Mouse (Mus musculus): ENCODE results near the gene Treml1.
"Not testable (repeated sequence)": the region's sequence is repeated elsewhere in the genome, so short reads cannot be mapped to it uniquely, and the experiment has no call there.

Treml1 gene

DNA sequence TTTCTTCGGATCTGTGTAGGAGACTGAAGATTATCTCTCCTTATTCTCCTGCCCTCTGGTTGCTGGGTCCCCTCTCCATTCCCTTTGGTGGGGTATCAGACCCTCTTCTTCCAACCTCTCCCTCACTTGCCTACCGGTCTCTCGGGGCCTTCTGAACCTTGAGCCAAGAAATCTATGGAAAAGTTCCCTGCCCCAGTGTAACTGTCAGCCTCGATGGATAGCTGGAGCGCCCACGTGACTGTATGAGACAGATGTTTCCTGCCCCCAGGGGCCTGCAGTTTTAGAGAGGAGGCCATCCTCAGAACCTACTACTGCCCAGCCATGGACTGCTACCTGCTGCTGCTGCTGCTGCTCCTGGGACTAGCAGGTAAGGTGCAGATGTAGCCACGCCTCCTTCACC is at the start of gene Treml1:
Gene Treml1 (plus strand): TSS at position 301 of the 400 bp plus-strand sequence.
- ChIA-PET POLR2A (interaction anchor here in 1 of 4 experiments (0.7 kb wide), 1 partner anchor 9 kb away, joined by 3 read pairs; no protein-coding TSS in a partner anchor), CTCF (interaction anchor here in 3 of 4 experiments (0.5 to 1.6 kb wide), 4 partner anchors 34 to 551 kb away, joined by 3 to 8 read pairs (median 4); no protein-coding TSS in a partner anchor)

DNA sequence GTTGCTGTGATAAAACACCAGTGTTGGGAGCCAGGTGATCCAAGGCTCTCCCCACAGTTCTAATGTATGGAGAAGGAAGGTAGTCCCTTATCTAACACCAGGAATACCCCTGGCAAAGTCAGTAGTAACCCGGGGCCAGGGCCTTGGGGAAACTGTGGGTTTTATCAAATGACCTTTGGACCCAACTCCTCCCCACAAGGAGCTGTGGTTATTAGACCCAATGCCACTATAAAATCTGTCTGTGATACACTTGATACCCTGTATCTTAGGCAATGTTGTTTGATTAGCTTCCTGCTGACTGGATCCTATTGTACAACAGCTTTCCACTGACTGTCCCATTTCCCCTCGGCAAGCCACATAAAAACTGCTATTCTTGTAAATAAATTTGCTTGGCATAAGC is 47.6 kb upstream of the Treml1 start:
- POLR2A ChIA-PET, result interaction anchor here in 2 of 4 experiments (0.6 to 2.8 kb wide), 4 partner anchors 10 to 242 kb away, joined by 3 to 6 read pairs (median 3); no protein-coding TSS in a partner anchor
- CTCF ChIA-PET, result no interaction called here

DNA sequence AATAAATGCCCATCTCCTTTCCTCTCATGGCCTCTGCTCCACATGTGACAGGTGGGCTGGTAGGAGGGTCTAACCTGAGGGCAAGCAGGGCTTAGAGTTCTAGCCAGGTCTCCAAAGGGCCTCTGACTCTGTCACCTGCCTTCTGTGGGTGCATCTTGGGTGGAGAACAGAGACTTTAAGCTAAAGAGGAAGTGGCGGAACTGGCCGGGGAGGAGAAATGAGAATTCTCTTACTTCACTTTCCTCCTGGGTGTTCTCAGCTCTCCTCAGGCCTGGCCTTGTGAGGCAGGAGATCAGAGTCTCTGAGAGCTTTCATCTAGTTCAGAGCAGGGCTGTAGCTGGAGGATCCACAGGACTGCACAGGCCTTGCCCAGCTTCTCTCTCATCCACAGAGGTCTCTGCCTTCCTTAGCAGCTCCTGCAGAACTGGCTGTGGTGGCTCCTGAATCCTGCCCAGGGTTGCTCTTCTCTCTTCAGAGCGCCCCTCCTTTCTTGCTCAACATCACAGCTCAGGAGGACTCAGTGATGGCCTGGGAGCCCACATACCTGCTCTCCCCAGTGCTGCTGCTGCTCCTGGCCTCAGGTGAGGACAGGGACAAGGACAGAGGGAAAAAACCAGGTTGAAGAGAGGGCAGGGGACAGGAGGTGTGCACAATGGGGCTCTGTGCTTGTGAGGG is 43.7 kb upstream of the Treml1 start, which contains the start of gene B430306N03Rik:
Gene B430306N03Rik (plus strand): TSS at position 237 of the 675 bp plus-strand sequence.
- CTCF ChIA-PET, POLR2A ChIA-PET: not testable (repeated sequence)

DNA sequence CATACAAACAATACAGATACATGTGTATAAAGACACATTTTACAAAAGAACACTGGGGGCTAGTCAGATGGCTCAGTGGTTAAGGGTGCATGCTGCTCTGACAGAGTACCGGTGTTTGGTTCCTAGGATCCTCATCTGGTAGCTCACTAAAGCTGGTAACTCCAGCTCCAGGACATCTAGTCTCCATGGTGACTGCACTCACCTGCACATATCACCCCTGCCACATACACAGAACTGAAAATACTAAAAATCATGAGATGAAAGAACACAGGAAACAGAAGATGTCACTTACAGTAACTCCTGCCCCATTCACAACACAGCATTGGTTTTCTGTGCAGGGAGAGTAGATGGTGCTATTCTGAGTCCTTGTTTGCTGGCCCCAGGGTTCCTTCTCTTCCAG is 41.0 kb upstream of the Treml1 start:
- CTCF ChIA-PET, result interaction anchor here in 1 of 4 experiments (0.6 kb wide), 1 partner anchor 20 kb away, joined by 3 read pairs; no protein-coding TSS in a partner anchor

DNA sequence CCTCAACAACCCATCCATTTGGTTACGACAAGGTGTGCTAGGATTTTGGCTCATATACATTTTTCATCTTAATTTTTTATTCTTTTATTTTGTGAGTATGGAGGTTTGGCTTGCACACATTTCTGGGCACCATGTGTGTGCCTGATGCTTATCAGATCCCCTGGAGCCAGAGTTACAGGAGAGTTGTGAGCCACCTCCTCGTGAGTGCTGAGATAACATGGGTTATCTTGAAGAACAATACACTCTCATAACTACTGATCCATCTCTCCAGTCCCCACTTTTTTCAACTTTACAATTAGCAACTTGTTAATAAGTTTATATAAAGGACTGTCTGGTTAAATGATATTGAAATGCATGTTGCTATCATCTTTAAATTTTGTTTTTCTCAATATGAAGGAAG is 38.4 kb upstream of the Treml1 start:
- POLR2A ChIA-PET, result no interaction called here
- CTCF ChIA-PET, result no interaction called here

More for the DNA sequence above, 41.0 kb upstream of the Treml1 start:
- POLR2A ChIA-PET, result interaction anchor here in 3 of 4 experiments (0.7 to 1.4 kb wide), 4 partner anchors 8 to 43 kb away, joined by 3 to 4 read pairs (median 3); no protein-coding TSS in a partner anchor

DNA sequence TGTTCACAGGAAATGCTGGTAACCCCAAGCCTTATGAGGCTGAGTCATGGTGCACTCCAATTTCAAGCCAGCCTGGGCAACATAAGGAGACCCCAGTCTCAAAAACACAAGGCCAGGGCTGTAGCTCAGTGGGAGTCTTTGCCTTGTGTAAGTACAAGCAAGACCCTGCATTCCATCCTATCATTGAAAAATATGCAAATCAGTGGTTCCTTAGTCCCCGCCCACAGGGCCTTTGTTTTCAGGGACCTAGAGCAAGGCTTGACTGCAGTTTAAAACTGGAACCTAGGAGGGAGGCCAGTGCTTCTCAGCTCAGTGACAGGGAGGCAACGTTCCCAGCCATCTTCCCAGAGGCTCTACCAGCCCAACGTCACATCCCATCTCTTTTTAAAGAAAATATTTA is 36.5 kb upstream of the Treml1 start:
- CTCF ChIA-PET, result interaction anchor here in 3 of 4 experiments (0.7 to 1.7 kb wide), 5 partner anchors 13 to 203 kb away, joined by 3 to 5 read pairs (median 4); no protein-coding TSS in a partner anchor
- POLR2A ChIA-PET, result interaction anchor here in 2 of 4 experiments (0.5 to 1.9 kb wide), 13 partner anchors 12 to 207 kb away, joined by 3 to 10 read pairs (median 4); partner anchors contain the start of genes Oard1 (in 1 of the 2) and Treml4 (in 1 of the 2)

DNA sequence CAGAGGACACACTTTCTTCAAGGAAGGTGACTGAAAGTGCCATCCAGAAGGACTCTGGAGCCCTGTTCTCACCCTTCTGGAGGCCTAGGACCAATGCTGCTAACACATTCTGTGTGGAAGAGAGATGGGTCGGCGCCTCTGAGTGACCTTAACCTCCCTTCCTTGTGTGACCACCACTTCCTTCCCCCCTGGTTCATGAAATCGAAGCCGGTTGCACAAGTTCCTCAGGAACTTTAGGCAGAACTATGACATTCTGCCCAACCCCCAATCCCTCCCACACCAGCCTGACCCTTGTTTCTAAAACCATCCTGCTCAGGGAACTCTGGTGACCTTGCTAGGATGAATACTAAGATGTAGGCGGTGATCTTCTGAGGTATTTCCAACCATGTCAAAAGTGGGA is 35.5 kb upstream of the Treml1 start:
- ChIA-PET POLR2A (interaction anchor here in 1 of 4 experiments (1.6 to 1.9 kb wide), 2 partner anchors 12 to 49 kb away, joined by 4 to 10 read pairs; no protein-coding TSS in a partner anchor), CTCF (interaction anchor here in 1 of 4 experiments (0.9 kb wide), 1 partner anchor 13 kb away, joined by 3 read pairs; no protein-coding TSS in a partner anchor)

DNA sequence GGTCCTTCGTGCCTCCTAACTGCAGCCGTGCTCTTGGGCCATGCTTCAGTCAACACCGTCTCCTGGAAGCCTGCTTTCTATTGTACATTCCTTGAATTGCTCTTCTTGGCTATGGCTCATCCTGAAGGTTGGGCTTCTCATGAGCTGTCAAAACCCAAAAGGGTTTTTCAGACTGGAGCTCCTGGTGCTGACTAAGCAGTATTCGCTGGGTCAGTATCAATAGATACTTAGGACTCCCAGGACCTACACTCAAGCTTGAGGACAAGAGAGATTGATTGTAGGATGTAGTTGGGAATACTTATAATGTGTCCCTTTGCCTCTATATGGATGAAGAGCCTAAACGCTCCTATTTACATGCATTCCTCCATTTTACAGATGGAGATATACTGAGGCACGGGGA is 34.6 kb upstream of the Treml1 start:
- POLR2A ChIA-PET, result interaction anchor here in 2 of 4 experiments (1.0 to 1.4 kb wide), 2 partner anchors 10 to 43 kb away, joined by 3 read pairs; no protein-coding TSS in a partner anchor

DNA sequence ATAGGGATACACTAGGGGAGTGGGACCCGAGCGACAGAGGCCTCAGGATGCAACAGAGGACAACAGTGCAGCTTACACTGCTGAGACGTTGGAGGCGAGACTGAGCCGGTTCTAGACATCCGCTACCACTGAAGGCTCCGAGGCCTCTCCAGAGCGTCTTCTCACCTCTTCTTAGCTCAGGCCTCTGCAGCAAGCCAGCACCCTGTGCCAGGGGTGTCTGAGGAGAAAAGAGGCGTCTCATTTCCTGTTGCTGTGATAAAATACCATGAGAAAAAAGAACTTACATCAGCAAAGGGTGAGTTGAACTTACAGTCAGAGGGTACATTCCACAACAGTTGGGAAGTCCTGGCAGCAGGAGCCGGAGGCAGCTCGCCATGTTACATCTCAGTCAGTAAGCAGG is 34.1 kb upstream of the Treml1 start:
- ChIA-PET POLR2A (interaction anchor here in 2 of 4 experiments (0.8 to 1.4 kb wide), 4 partner anchors 11 to 53 kb away, joined by 3 read pairs; no protein-coding TSS in a partner anchor), CTCF (interaction anchor here in 1 of 4 experiments (0.7 kb wide), 1 partner anchor 34 kb away, joined by 3 read pairs; the partner anchor contains the start of gene Treml1)

More for the DNA sequence above, 34.6 kb upstream of the Treml1 start:
- CTCF ChIA-PET, result interaction anchor here in 1 of 4 experiments (0.9 kb wide), 1 partner anchor 12 kb away, joined by 3 read pairs; no protein-coding TSS in a partner anchor

DNA sequence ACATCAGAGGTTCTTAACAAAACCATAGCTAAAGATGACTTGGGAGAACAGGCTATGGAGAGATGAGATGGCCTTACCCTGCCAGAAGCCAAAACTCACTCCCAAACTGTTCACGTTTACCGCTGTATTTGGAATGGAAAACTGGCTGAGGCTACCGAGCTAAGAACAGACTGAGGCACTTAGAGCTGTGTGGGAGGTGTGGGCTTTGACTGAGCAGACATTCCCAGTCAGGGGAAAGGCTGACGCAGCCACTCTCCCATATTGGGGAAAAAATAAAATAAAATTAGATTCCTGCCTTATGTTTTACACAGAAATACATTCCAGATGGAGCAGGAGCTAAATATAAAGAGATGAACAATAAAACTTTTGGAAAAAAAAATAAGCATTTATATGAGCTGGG is 33.1 kb upstream of the Treml1 start:
- POLR2A ChIA-PET, result interaction anchor here in 2 of 4 experiments (0.6 to 1.2 kb wide), 5 partner anchors 8 to 159 kb away, joined by 3 to 4 read pairs (median 3); no protein-coding TSS in a partner anchor
- CTCF ChIA-PET, result no interaction called here

DNA sequence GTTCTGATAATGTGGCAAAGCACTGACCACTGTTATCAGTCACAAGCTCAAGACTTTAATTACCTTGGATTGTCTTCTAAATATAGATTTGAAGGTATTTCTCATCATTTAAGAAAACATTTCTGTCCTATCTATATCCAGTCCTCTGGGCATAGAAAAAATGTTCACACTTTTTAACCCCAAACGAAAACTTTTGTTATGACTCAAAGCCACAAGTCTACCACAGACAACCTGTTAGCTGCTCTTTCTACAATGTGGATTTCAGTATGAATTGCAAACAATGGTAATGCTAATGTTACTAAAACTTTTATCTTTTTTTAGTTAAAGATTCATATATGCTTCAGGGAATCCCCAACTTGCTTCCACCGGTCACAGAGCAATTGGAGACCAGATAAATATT is 27.2 kb upstream of the Treml1 start:
- POLR2A ChIA-PET, result no interaction called here
- CTCF ChIA-PET, result no interaction called here

DNA sequence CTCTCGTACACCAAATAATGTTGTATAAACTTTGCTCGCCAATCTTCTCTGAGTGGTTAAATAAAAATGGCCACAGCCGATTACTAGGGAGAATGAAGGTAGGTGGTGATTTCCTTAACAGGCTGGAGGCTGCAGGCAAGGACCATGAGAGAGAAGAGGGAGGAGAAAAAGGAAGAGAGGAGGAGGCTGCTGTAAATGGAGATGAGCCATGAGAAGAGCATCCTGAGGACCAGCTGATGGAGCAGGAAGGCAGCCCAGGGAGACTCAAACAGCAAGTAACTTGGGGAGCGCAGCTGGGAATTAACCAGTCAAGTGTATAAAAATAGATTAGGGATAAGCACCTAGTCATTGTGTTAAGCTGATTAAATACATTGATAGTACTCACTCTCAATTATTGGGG is 25.5 kb upstream of the Treml1 start:
- CTCF ChIA-PET, result no interaction called here
- POLR2A ChIA-PET, result no interaction called here

DNA sequence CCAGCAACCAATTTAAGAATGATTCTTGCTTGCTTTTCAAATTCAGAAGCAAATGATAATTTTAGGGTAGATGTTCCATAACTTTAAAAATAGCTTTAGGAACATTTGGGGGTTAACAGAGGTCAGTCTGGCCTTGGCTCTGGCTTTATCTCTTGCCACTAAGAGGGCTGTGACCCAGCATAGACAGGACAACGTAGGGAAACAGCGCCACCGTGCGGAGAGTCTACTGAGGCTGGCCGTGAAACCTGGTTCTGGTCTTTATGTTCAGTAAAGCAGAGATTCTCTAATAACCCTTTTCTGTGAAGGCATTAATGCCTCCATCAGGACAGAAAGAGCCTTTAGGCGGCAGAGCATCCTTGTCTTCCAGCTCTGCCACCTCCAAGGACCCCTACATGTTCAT is 22.9 kb upstream of the Treml1 start:
- POLR2A ChIA-PET, result interaction anchor here in 3 of 4 experiments (0.6 to 2.5 kb wide), 5 partner anchors 13 to 65 kb away, joined by 3 to 13 read pairs (median 5); partner anchors contain the start of gene Treml2 (in 1 of the 3)
- CTCF ChIA-PET, result interaction anchor here in 3 of 4 experiments (0.6 to 2.8 kb wide), 19 partner anchors 9 to 236 kb away, joined by 3 to 12 read pairs (median 4); no protein-coding TSS in a partner anchor

DNA sequence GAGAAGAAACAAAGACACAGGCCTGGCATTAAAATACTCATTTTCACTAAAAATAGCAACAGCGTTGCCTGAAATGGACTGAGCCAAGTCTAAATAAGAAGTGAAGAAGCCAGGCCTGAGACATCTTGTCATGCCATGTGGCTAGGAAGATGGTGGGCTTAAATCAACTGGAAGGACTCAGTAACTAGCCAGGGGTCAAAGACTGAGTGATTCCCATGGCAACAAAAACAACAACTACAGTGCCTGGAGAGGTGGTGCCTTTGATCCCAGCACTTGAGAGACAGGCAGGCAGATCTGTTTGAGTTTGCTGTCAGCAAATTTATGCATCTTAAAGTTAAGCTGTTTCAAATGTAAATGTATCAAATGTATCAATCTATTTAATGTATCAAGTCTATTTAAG is 19.4 kb upstream of the Treml1 start:
- CTCF ChIA-PET, result no interaction called here

DNA sequence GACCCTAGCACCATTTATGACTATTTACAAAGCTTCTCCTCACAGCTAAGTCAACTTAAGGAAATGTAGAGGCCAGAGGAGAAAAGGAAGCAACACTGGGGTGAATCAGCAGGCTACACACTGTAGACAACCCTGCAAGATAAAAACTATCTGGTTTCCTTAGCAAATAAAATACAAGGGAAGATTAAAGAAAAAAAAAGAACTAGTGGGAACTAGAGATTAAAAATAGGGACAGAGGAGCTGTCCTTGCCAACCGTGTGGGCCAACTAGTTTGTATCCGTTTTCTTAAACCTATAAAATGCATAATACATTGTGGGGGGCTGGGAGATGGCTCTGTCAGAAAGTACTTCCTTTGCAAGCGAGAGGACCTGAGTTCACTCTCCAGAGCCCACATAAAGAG is 17.8 kb upstream of the Treml1 start:
- POLR2A ChIA-PET, result interaction anchor here in 2 of 4 experiments (0.5 to 1.1 kb wide), 2 partner anchors 19 to 79 kb away, joined by 3 read pairs; no protein-coding TSS in a partner anchor
- CTCF ChIA-PET, result interaction anchor here in 1 of 4 experiments (0.6 kb wide), 1 partner anchor 14 kb away, joined by 3 read pairs; no protein-coding TSS in a partner anchor

More for the DNA sequence above, 19.4 kb upstream of the Treml1 start:
- POLR2A ChIA-PET, result interaction anchor here in 1 of 4 experiments (0.6 kb wide), 1 partner anchor 463 kb away, joined by 3 read pairs; no protein-coding TSS in a partner anchor

DNA sequence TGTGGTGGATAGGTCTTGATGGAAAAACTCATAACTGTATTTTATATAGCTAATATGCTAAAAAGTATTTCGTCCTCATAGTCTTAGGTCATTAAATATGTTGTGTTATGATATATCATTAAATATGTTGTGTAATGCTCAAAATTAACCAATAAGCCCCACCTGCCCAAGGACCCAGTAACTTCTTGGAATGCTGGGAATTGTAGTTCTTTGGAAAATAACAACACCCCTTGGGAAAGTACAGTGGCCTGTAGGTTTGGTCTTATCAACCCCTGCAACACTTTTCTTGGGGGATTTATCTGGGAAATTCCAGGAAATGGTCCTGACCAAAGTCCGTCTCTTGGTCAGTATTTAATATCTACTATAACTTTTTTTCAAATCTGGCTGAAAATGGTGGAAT is 16.7 kb upstream of the Treml1 start:
- POLR2A ChIA-PET, result interaction anchor here in 1 of 4 experiments (1.1 kb wide), 1 partner anchor 20 kb away, joined by 3 read pairs; no protein-coding TSS in a partner anchor
- CTCF ChIA-PET, result no interaction called here

DNA sequence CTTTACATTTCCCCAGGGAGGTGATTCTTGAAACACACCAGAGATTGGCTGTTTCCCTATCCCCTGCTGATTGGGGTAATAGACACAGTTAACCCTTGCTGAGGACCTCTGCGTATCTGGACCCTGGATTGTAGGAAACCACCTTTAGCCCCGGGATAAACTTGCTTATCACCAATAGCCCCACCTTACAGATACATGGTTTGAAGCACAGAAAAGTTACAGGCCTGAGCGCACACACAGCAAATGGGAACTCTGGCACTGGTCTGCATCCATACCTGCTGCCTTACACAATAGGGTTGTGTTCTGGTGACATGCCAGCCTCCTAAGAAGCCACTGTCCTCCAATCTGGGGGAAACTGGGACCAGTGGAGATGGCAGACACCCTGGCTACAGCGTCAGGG is 13.9 kb upstream of the Treml1 start:
- ChIA-PET CTCF (interaction anchor here in 2 of 4 experiments (0.6 to 1.3 kb wide), 3 partner anchors 9 to 348 kb away, joined by 3 read pairs; no protein-coding TSS in a partner anchor), POLR2A (no interaction called here)

DNA sequence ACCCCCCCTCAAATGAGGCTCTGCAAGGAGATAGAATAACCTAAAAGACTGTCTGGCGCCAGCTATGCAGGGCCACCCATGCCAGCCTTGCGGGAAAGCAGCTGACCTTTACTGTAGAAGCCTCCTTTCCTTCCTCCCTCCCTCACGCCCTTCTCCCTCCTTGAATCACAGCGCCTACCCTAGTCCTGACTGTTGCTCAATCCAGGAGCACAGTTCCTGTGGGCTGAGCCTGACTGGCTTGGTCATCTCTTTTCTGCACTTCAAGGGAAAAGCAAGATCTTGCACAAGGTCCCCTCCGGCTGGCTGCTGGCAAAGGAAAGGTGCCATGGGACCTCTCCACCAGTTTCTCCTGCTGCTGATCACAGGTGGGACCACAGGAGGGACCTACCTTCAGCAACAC is 13.5 kb upstream of the Treml1 start, which contains the start of gene Trem2:
Gene Trem2 (plus strand): TSS at position 171 of the 400 bp plus-strand sequence.
- ChIA-PET POLR2A (no interaction called here), CTCF (interaction anchor here in 2 of 4 experiments (0.6 to 1.3 kb wide), 3 partner anchors 9 to 348 kb away, joined by 3 read pairs; no protein-coding TSS in a partner anchor)

DNA sequence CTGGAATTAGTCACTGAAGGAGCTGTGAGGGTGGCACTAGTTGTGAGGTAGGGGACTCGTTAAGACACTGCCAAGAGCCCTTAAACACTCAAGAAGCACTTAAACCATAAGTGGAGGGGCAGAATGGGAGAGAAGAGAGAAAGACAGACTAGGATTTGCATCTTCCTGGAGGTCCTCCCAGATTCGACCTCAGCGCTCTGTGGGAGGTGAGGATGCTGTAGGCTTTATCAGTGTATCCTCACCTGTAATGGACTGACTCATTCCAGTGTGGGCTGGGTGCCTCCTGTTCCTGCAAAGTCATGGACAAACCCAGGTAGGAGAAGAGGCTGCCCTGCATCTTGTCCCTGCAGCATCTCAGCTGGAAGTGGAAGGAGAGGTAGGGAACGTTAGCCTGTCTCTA is 12.9 kb upstream of the Treml1 start:
- CTCF ChIA-PET, result interaction anchor here in 1 of 4 experiments (0.6 kb wide), 1 partner anchor 584 kb away, joined by 3 read pairs; no protein-coding TSS in a partner anchor
- POLR2A ChIA-PET, result no interaction called here

Measured in embryonic stem cell, embryonic (primary cell).